Mouse (Mus musculus): Measurements from ENCODE around the gene Ammecr1. TPM values are rescaled to one million over a fixed set of nuclear protein-coding genes. Genes with fewer than 3 reads are reported as not detected.
A peak's percentile ranks its signal among the peaks of the same experiment; 100 is the strongest.

The Ammecr1 gene
- polyA plus RNA-seq, 1 experiment: 1.6 TPM

GRCm38 (mm10) chrX:142834807-142835206, 131.7 kb downstream of the Ammecr1 start:
- H3K4me3 ChIP-seq (ENCODE audit: insufficient read depth, low read length): no peak overlapping the region
- H3K27ac ChIP-seq (ENCODE audit: insufficient read depth, low read length): no peak overlapping the region
- H3K4me1 ChIP-seq (ENCODE audit: control insufficient read depth, insufficient read depth, low read length): no peaks in the 10 kb centered on the region
- no peak for TF ChIP-seq POLR2A (IDR thresholded peaks at IDR 0.05; ENCODE audit: extremely low read depth, insufficient read depth, low read length)
- no peak for TF ChIP-seq CTCF (IDR thresholded peaks at IDR 0.05; ENCODE audit: extremely low read depth, insufficient read depth, low read length)

GRCm38 (mm10) chrX:142833164-142833796, 133.2 kb downstream of the Ammecr1 start:
- H3K4me3 ChIP-seq (ENCODE audit: insufficient read depth, low read length): no peak overlapping the region
- H3K27ac ChIP-seq (ENCODE audit: insufficient read depth, low read length): no peak overlapping the region
- no peaks in the 10 kb centered on the region for H3K4me1 ChIP-seq (ENCODE audit: control insufficient read depth, insufficient read depth, low read length)
- TF ChIP-seq CTCF (IDR thresholded peaks at IDR 0.05; ENCODE audit: extremely low read depth, insufficient read depth, low read length) (no peak), POLR2A (IDR thresholded peaks at IDR 0.05; ENCODE audit: extremely low read depth, insufficient read depth, low read length) (no peak)

GRCm38 (mm10) chrX:142832221-142832620, 134.3 kb downstream of the Ammecr1 start:
- Histone ChIP-seq H3K4me1 (ENCODE audit: control insufficient read depth, insufficient read depth, low read length) (no peaks in the 10 kb centered on the region), H3K4me3 (ENCODE audit: insufficient read depth, low read length) (no peak overlapping the region), H3K27ac (ENCODE audit: insufficient read depth, low read length) (no peak overlapping the region)
- TF ChIP-seq POLR2A (IDR thresholded peaks at IDR 0.05; ENCODE audit: extremely low read depth, insufficient read depth, low read length) (no peak), CTCF (IDR thresholded peaks at IDR 0.05; ENCODE audit: extremely low read depth, insufficient read depth, low read length) (no peak)

DNA sequence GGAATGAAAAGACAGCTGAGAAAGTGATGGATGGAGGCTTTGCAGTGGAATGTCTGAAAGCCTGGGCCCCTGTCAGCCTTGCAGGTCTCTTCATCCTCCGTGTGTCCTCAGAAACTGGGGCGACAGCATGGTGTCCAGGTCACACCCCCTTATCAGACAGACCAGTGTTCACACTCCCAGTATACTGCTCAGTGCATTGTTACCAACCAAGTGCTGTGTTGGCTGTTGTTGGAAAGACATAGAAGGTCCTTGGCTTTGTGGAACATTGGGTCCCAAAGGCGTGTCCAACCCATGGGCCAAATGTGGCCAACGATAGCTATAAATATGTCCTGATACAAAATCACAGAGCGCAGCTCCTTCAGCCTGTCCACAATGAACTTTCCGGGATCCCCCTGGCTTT, 136.0 kb downstream of the Ammecr1 start:
- Histone ChIP-seq H3K4me1 (ENCODE audit: control insufficient read depth, insufficient read depth, low read length) (no peaks in the 10 kb centered on the region), H3K27ac (ENCODE audit: insufficient read depth, low read length) (no peak overlapping the region), H3K4me3 (ENCODE audit: insufficient read depth, low read length) (no peak overlapping the region)
- TF ChIP-seq CTCF (IDR thresholded peaks at IDR 0.05; ENCODE audit: extremely low read depth, insufficient read depth, low read length): no peak
- no peak for TF ChIP-seq POLR2A (IDR thresholded peaks at IDR 0.05; ENCODE audit: extremely low read depth, insufficient read depth, low read length)

DNA sequence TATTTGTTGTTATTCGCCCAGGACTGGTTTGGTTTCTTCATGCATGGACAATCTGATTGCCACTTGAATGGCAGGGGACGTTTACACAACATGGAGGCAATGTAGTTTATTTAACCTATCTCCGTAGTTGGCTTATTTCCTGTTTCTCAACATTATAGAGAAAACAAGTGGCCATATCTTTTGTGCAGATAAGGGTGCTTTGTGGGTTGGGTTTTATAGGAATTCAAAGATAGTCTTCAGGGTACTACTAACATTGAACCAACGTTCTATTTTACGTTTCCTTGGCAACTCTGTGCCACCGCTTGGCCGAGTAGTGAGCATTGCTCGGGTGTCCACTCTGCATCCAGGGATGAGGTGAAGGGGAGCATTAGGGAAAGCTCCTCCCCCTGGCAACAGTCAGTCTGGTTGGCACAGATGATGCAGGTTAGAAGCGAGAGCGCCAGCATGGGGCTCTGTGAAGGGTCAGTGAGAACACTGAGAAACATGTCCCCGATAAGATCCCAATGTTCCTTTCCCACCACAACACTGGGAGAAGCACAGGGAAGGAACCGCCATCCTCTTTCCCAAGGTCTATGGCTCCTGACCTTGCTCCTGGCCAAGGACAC, 136.6 kb downstream of the Ammecr1 start:
- Histone ChIP-seq H3K4me3 (ENCODE audit: insufficient read depth, low read length) (no peak overlapping the region), H3K4me1 (ENCODE audit: control insufficient read depth, insufficient read depth, low read length) (no peaks in the 10 kb centered on the region), H3K27ac (ENCODE audit: insufficient read depth, low read length) (no peak overlapping the region)
- TF ChIP-seq POLR2A (IDR thresholded peaks at IDR 0.05; ENCODE audit: extremely low read depth, insufficient read depth, low read length) (no peak), CTCF (IDR thresholded peaks at IDR 0.05; ENCODE audit: extremely low read depth, insufficient read depth, low read length) (no peak)

DNA sequence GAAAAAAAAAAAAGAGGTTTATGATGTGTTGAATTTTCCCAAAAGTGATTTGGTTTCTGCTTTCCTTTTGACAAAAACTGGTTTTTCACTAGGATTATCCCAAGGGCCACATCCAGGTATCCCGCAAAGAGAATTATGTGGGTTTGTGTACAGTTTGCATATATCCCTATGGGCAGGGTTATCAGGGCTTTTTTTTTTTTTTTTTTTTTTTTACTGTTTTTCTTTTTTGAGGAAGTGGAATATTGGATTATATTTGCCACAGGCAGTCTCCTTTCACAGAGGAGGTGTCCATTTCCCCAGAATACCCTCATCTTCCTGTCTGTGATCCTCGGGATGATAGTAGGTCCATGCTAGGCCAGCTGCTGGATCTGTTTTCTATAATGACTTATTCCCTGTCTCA, 137.3 kb downstream of the Ammecr1 start:
- H3K27ac ChIP-seq (ENCODE audit: insufficient read depth, low read length): no peak overlapping the region
- H3K4me1 ChIP-seq (ENCODE audit: control insufficient read depth, insufficient read depth, low read length): no peaks in the 10 kb centered on the region
- TF ChIP-seq POLR2A (IDR thresholded peaks at IDR 0.05; ENCODE audit: extremely low read depth, insufficient read depth, low read length) (no peak), CTCF (IDR thresholded peaks at IDR 0.05; ENCODE audit: extremely low read depth, insufficient read depth, low read length) (no peak)
- no peak overlapping the region for H3K4me3 ChIP-seq (ENCODE audit: insufficient read depth, low read length)

DNA sequence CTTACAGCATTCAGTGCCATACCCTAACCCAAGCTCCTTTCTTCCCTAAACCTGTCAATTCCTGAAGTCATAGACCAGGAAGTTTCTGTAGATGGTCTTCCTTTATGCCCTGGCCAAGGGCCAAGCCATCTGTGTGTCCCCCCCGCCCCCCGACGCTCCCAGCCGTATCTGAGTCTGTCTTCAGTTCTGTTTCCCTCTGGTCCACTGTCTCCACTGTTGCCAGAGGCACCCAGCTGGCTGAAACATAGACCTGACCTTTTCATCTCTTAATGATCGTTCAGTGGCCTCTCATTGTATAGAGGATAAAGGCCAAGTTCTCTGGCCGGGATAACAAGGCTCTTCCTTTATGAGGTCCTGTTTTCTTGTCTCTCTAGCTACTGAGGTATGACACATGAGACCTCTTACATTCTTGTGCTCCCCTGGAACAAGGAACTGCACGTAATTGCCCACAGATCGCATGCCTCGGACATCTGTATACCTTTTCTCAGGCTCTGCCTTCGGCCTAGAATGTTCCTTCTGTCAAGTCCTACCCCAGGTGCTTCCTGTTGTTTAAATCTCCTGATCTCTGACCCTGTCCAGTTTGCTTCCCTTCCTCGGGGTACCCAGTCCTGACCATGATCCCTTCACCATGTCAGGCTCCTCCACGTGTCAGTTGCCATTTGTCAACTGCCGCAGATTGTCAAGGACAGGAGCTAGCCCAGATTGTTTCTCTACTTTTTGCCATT, 138.2 kb downstream of the Ammecr1 start:
- H3K4me1 ChIP-seq (ENCODE audit: control insufficient read depth, insufficient read depth, low read length): no peaks in the 10 kb centered on the region
- H3K4me3 ChIP-seq (ENCODE audit: insufficient read depth, low read length): no peak overlapping the region
- no peak overlapping the region for H3K27ac ChIP-seq (ENCODE audit: insufficient read depth, low read length)
- TF ChIP-seq POLR2A (IDR thresholded peaks at IDR 0.05; ENCODE audit: extremely low read depth, insufficient read depth, low read length) (no peak), CTCF (IDR thresholded peaks at IDR 0.05; ENCODE audit: extremely low read depth, insufficient read depth, low read length) (no peak)

DNA sequence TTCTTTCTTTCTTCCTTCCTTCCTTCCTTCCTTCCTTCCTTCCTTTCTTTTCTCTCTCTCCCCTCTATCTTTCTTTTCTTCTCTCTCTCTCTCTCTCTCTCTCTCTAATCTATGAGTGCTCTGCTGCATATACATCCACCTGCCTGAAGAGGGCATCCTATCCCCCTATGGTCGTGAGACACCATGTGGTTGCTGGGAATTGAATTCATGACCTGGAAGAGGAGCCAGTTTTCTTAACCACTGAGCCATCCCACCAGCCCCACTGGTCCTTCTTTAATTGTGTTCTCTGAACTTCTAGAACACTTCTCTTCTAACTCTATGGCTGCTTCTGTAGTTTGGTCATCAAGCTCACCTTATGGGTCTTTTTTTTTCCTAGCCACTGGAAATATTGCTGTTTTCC, 138.9 kb downstream of the Ammecr1 start:
- no peak overlapping the region for H3K27ac ChIP-seq (ENCODE audit: insufficient read depth, low read length)
- TF ChIP-seq CTCF (IDR thresholded peaks at IDR 0.05; ENCODE audit: extremely low read depth, insufficient read depth, low read length): 0 out of 2 replicates have a peak, but pooled peaks have one; percentile 1
- TF ChIP-seq POLR2A (IDR thresholded peaks at IDR 0.05; ENCODE audit: extremely low read depth, insufficient read depth, low read length): no peak
- no peak overlapping the region for H3K4me3 ChIP-seq (ENCODE audit: insufficient read depth, low read length)
- no peaks in the 10 kb centered on the region for H3K4me1 ChIP-seq (ENCODE audit: control insufficient read depth, insufficient read depth, low read length)

DNA sequence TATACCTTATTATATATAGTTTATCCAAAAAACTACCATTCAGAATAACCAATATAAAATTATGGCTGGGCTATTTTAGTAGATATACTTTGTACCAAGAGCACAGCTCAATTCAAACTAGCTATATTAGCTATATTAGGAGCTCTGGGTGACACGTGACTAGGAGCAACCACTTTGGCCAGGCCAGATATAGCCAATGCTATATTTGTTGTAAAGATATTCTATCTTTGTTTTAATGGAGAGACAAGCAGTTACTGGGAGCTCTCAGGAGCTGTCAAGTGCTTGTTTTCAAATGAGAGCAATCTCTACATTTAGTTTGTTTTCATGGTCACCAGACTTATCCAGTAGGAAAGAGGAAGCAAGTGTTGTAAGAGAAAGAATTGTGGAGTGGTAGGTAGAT, 141.2 kb downstream of the Ammecr1 start:
- H3K4me1 ChIP-seq (ENCODE audit: control insufficient read depth, insufficient read depth, low read length): no peaks in the 10 kb centered on the region
- H3K4me3 ChIP-seq (ENCODE audit: insufficient read depth, low read length): no peak overlapping the region
- no peak overlapping the region for H3K27ac ChIP-seq (ENCODE audit: insufficient read depth, low read length)
- no peak for TF ChIP-seq CTCF (IDR thresholded peaks at IDR 0.05; ENCODE audit: extremely low read depth, insufficient read depth, low read length)
- TF ChIP-seq POLR2A (IDR thresholded peaks at IDR 0.05; ENCODE audit: extremely low read depth, insufficient read depth, low read length): no peak

- no peaks in the 10 kb centered on the region for H3K4me1 ChIP-seq (ENCODE audit: control insufficient read depth, insufficient read depth, low read length)
- TF ChIP-seq CTCF (IDR thresholded peaks at IDR 0.05; ENCODE audit: extremely low read depth, insufficient read depth, low read length): peak; percentile 41
- no peak for TF ChIP-seq POLR2A (IDR thresholded peaks at IDR 0.05; ENCODE audit: extremely low read depth, insufficient read depth, low read length)
- no peak overlapping the region for H3K27ac ChIP-seq (ENCODE audit: insufficient read depth, low read length)
- no peak overlapping the region for H3K4me3 ChIP-seq (ENCODE audit: insufficient read depth, low read length)
These were observed 144.7 kb downstream of the Ammecr1 start for GRCm38 (mm10) chrX:142821846-142822245.
